Mouse (Mus musculus) left cerebral cortex, postnatal 10 days (tissue): ENCODE results near the gene S100a4. TPM values are rescaled to one million over a fixed set of nuclear protein-coding genes. Genes with fewer than 3 reads are reported as not detected.

ENCODE experiments used
- DNase-seq, 2 experiments: peaks; one replicate each; pipeline ENCODE4 v3.0.0; 2021 to 2022; ENCODE audit warnings: low spot score in 2 of 2, mixed read lengths in 1 of 2; ENCODE audit errors: extremely low spot score in 1 of 2
- intact Hi-C: fragments of 180-260 bp; cut with DNase I; formaldehyde crosslinking; loops from one replicate; pipeline ENCODE4 v1.15.1; 2025
- total RNA-seq, 2 experiments: library from RNA; stranded (reverse); gene quantifications; 2 replicates each; pipeline ENCODE4 v1.2.3; 2021

Gene S100a4
- total RNA-seq, 2 experiments from 2014 or later = 7.1 to 8.1 TPM

GRCm38 (mm10) chr3:90614611-90615251 is 11.2 kb downstream of the S100a4 start:
- intact Hi-C loops = loop anchor here (5.0 kb wide), 1 partner anchor 87 kb away; the partner anchor contains the start of gene S100a14
- no peak for DNase-seq

- intact Hi-C loops = loop anchor here (5.0 kb wide), 1 partner anchor 88 kb away; the partner anchor contains the start of gene S100a14
- peak; percentile 42 to 80 for DNase-seq
Observed at GRCm38 (mm10) chr3:90615415-90615814, 11.8 kb downstream of the S100a4 start.

- no peak for DNase-seq
- intact Hi-C loops = loop anchor here (5.0 kb wide), 1 partner anchor 89 kb away; the partner anchor contains the start of gene S100a14
Observed at GRCm38 (mm10) chr3:90615911-90616310, 12.3 kb downstream of the S100a4 start.

GRCm38 (mm10) chr3:90617586-90617985 is 14.0 kb downstream of the S100a4 start:
- no peak for DNase-seq
- intact Hi-C loops = loop anchor here (5.0 kb wide), 1 partner anchor 90 kb away; the partner anchor contains the start of gene S100a14

- no peak for DNase-seq
- intact Hi-C loops = no loop called here
Observed at GRCm38 (mm10) chr3:90621552-90621951, 18.0 kb downstream of the S100a4 start.

GRCm38 (mm10) chr3:90623435-90624071 is 20.0 kb downstream of the S100a4 start:
- DNase-seq = peak; percentile 55 to 82
- intact Hi-C loops = no loop called here

- intact Hi-C loops = no loop called here
Observed at GRCm38 (mm10) chr3:90625496-90625895, 21.9 kb downstream of the S100a4 start.

GRCm38 (mm10) chr3:90626266-90627021 is 22.9 kb downstream of the S100a4 start:
- intact Hi-C loops = no loop called here
- DNase-seq = no peak

More at GRCm38 (mm10) chr3:90625496-90625895, 21.9 kb downstream of the S100a4 start:
- DNase-seq = no peak

GRCm38 (mm10) chr3:90627366-90627765 is 23.8 kb downstream of the S100a4 start:
- intact Hi-C loops = no loop called here
- DNase-seq = no peak

GRCm38 (mm10) chr3:90627807-90628206 is 24.2 kb downstream of the S100a4 start:
- DNase-seq = no peak
- intact Hi-C loops = no loop called here

- DNase-seq = no peak
- intact Hi-C loops = no loop called here
Observed at GRCm38 (mm10) chr3:90629298-90629697, 25.7 kb downstream of the S100a4 start.

- intact Hi-C loops = no loop called here
- DNase-seq = no peak
Observed at GRCm38 (mm10) chr3:90631984-90632383, 28.4 kb downstream of the S100a4 start.

- intact Hi-C loops = no loop called here
- DNase-seq = no peak
Observed at GRCm38 (mm10) chr3:90638511-90639275, 35.1 kb downstream of the S100a4 start.

- DNase-seq = no peak
- intact Hi-C loops = no loop called here
Observed at GRCm38 (mm10) chr3:90639511-90640154, 36.1 kb downstream of the S100a4 start.

- intact Hi-C loops = no loop called here
- no peak for DNase-seq
Observed at GRCm38 (mm10) chr3:90640981-90641380, 37.4 kb downstream of the S100a4 start.

GRCm38 (mm10) chr3:90644220-90644619 is 40.6 kb downstream of the S100a4 start:
- peak in 1 of 2 experiments; percentile 47 for DNase-seq
- intact Hi-C loops = no loop called here

- intact Hi-C loops = no loop called here
- DNase-seq = no peak
Observed at GRCm38 (mm10) chr3:90647291-90647690, 43.7 kb downstream of the S100a4 start.

GRCm38 (mm10) chr3:90648981-90649380 is 45.4 kb downstream of the S100a4 start:
- intact Hi-C loops = no loop called here
- DNase-seq = peak in 1 of 2 experiments; percentile 13
